Mouse (Mus musculus) layer of hippocampus, adult 2 months (tissue): ENCODE data around the gene Rpl18. TPM values are rescaled to one million over a fixed set of nuclear protein-coding genes. Genes with fewer than 3 reads are reported as not detected.

ENCODE experiments used
- DNase-seq, 2 experiments: peaks; one replicate each; pipeline ENCODE4 v3.0.0; 2022; ENCODE audit warnings: low spot score in 2 of 2
- H3K27ac ChIP-seq: fragments of 200-600 bp; 2 replicates; pipeline ENCODE4 v1.8.1; 2022
- H3K4me3 ChIP-seq: fragments of 200-600 bp; 2 replicates; pipeline ENCODE4 v1.8.1; 2022; ENCODE audit warnings: mild to moderate bottlenecking
- CTCF ChIP-seq: fragments of 200-600 bp; conservative IDR thresholded peaks from 2 replicates; pipeline ENCODE4 v1.8.1; 2022; ENCODE audit warnings: antibody characterized with exemption, mild to moderate bottlenecking, moderate library complexity
- total RNA-seq, 2 experiments: library from RNA; stranded (reverse); gene quantifications; 2 replicates each; pipeline ENCODE4 v1.2.3; 2021

Gene Rpl18
- total RNA-seq, 2 experiments from 2014 or later = 342 to 353 TPM

GRCm38 (mm10) chr7:45710477-45711191, 4.6 kb upstream of the Rpl18 start:
- no peak for DNase-seq
- no peak for TF ChIP-seq CTCF
- Histone ChIP-seq H3K27ac (peak overlapping the region; percentile 99; the same call in 1 of the 2 replicates), H3K4me3 (no peak overlapping the region)

GRCm38 (mm10) chr7:45711316-45712021, 3.8 kb upstream of the Rpl18 start:
- no peak for DNase-seq
- H3K27ac ChIP-seq = peak overlapping the region; percentile 99; the same call in 1 of the 2 replicates
- TF ChIP-seq CTCF = no peak
- no peak overlapping the region for H3K4me3 ChIP-seq

GRCm38 (mm10) chr7:45712022-45712757, 3.1 kb upstream of the Rpl18 start:
- peak overlapping the region; percentile 8; the same call in 1 of the 2 replicates for H3K27ac ChIP-seq
- no peak for TF ChIP-seq CTCF
- no peak overlapping the region for H3K4me3 ChIP-seq
- DNase-seq = no peak

GRCm38 (mm10) chr7:45713396-45713795, 1.9 kb upstream of the Rpl18 start:
- Histone ChIP-seq H3K4me3 (no peak overlapping the region), H3K27ac (no peak overlapping the region)
- no peak for DNase-seq
- TF ChIP-seq CTCF = no peak

GRCm38 (mm10) chr7:45713881-45714520, 1.3 kb upstream of the Rpl18 start:
- TF ChIP-seq CTCF = no peak
- peak overlapping the region; percentile 77 for H3K4me3 ChIP-seq
- peak overlapping the region; percentile 88 for H3K27ac ChIP-seq
- no peak for DNase-seq

GRCm38 (mm10) chr7:45714630-45715089, 597 bp upstream of the Rpl18 start:
- Histone ChIP-seq H3K4me3 (peak overlapping the region; percentile 77), H3K27ac (peak overlapping the region; percentile 88)
- no peak for TF ChIP-seq CTCF
- no peak for DNase-seq

- peak overlapping the region; percentile 80 for H3K4me3 ChIP-seq
- TF ChIP-seq CTCF = no peak
- DNase-seq = no peak
- peak overlapping the region; percentile 51 for H3K27ac ChIP-seq
These were observed 643 bp downstream of the Rpl18 start for GRCm38 (mm10) chr7:45715741-45716459.

- DNase-seq = no peak
- H3K4me3 ChIP-seq = peak overlapping the region; percentile 80
- no peak overlapping the region for H3K27ac ChIP-seq
- no peak for TF ChIP-seq CTCF
These were observed 1.2 kb downstream of the Rpl18 start for GRCm38 (mm10) chr7:45716460-45716857.

- no peak for TF ChIP-seq CTCF
- peak overlapping the region; percentile 80 for H3K4me3 ChIP-seq
- DNase-seq = no peak
- peak overlapping the region; percentile 97 for H3K27ac ChIP-seq
These were observed 2.0 kb downstream of the Rpl18 start for GRCm38 (mm10) chr7:45716952-45717917.

- Histone ChIP-seq H3K27ac (peak within 1 kb of the TSS; percentile 97), H3K4me3 (peak within 1 kb of the TSS; percentile 80)
- TF ChIP-seq CTCF = peak; percentile 27
- peak; percentile 97 to 99 for DNase-seq
These were observed 2.7 kb downstream of the Rpl18 start, which contains the start of gene Sphk2 for GRCm38 (mm10) chr7:45717918-45718297. Sphk2 (minus strand) TSS chr7:45718002.

GRCm38 (mm10) chr7:45718331-45718730, 3.1 kb downstream of the Rpl18 start:
- peak overlapping the region; percentile 97 for H3K27ac ChIP-seq
- no peak for TF ChIP-seq CTCF
- no peak for DNase-seq
- peak overlapping the region; percentile 80 for H3K4me3 ChIP-seq
